Mouse (Mus musculus) urinary bladder, adult 18-20 months (tissue): Measurements from ENCODE around the gene Llcfc1.

ENCODE experiments used
- DNase-seq, 2 experiments: peaks; one replicate each; pipeline ENCODE4 v3.0.0; 2022; ENCODE audit warnings: low spot score in 2 of 2, mixed read lengths in 2 of 2

Gene Llcfc1

GRCm38 (mm10) chr6:41684131-41684530, at the start of gene Llcfc1:
Gene Llcfc1 (plus strand): TSS chr6:41684431.
- DNase-seq, result no peak

- DNase-seq, result no peak
These were observed 49.0 kb upstream of the Llcfc1 start for GRCm38 (mm10) chr6:41635211-41635610.

- DNase-seq, result peak in 1 of 2 experiments; percentile 9
These were observed 48.1 kb upstream of the Llcfc1 start, which contains the start of gene Trpv6 for GRCm38 (mm10) chr6:41636178-41636577. Gene Trpv6 (minus strand): TSS chr6:41636405.

DNA sequence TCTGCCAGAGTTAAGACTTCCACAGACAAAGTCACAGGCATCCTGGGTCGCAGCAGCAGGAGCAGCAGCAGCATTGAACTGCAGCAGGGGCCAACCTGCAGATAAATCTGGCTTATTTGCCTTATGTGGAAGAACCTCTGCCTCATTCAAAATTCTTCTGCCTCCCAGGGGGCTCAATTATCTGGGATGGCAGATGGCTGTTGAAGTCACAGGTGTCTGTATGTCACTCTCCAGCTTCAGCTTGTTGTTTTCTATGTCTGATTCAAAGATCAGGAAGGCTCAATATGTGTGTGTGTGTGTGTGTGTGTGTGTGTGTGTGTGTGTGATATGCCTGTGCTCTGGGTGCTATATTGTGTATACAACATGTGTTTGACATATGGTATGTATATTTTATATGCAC, 46.8 kb upstream of the Llcfc1 start:
- no peak for DNase-seq

DNA sequence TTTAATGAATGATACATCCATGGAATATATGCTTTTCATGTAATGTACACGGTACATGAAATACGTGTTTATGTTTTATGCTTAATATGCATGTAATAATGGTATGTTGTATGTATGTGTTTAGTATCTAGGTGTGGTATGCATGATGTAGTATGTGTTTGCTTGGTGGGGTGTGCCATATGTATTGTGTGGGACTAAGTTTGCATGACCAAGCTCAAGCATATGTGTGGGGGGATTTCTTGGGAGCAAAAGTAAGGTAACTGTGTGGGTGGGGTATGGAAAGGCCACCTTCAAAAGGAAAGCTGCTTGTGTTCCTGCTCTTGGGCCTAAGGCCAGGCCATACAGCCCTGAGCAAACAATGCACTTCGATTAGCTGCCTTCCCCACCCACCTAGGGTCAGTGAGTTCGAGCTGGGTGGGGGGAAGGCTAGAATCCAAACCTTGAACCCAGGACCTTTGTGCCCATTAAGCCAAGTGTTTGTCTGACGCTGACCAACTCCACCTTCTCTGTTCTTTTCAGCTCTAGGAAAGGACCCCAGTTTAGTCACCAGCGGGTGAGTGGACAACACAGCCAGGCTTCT, 46.2 kb upstream of the Llcfc1 start:
- no peak for DNase-seq

GRCm38 (mm10) chr6:41640449-41640848, 43.8 kb upstream of the Llcfc1 start:
- no peak for DNase-seq

- DNase-seq, result no peak
These were observed 42.9 kb upstream of the Llcfc1 start for GRCm38 (mm10) chr6:41641173-41641866.

- no peak for DNase-seq
These were observed 41.5 kb upstream of the Llcfc1 start for GRCm38 (mm10) chr6:41642765-41643164.

DNA sequence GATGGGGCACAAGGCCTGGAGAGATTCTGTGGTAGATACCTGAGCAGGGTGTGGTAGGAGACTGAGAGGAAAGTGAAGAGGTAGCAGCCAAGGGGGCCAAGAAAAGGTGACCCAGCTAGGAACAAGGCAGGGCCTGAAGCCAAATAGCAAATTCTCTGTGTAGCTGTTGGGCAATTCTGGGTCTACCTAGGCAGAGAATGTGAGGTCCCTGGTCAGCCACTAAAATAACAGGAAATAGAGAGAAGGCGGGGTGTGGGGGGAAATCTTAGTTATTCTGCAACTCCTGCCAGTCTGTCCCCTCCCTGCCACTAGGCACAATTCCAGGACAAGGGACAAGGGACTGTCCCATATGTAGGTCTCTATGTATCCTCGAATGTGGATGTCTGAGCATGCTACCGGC, 41.0 kb upstream of the Llcfc1 start:
- no peak for DNase-seq

DNA sequence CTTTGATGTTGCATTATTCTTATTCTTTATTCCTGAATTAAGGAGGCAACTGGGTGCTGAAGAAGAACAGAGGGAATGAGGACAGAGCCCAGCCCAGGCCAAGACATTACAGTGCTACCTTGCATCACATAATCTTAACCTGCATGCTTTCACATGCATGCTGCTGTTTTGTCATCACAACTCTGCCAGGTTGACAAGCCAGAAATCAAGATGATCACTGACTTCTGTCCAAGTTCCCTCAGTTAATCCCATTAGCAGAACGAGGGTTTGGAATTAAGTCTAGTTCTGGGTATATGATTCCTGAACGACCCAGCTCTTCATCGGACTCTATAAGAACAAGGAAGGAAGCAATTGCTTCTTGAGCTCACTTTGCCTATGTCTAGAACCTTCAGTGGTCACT, 38.0 kb upstream of the Llcfc1 start:
- DNase-seq, result no peak

- DNase-seq, result no peak
These were observed 37.6 kb upstream of the Llcfc1 start for GRCm38 (mm10) chr6:41646672-41647071.

- no peak for DNase-seq
These were observed 31.1 kb upstream of the Llcfc1 start for GRCm38 (mm10) chr6:41653173-41653572.

DNA sequence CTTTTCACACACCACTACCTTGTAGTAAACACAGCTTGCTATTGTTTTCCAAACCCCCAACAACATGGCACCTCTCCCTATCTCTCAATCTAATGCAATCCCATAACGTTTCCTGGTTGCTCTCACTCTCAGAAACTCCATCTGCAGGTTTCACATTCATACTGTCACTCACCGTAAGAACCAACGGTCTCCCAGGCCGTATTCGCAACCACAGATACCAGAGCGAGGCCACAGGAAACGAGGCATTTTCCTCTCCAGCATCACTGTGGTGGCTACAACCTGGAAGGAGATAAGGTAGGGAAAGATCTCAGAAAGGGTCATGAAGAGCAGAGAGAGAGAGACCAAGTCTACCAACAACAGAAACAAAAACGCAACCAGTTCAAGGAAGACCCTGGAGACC, 29.6 kb upstream of the Llcfc1 start:
- no peak for DNase-seq

DNA sequence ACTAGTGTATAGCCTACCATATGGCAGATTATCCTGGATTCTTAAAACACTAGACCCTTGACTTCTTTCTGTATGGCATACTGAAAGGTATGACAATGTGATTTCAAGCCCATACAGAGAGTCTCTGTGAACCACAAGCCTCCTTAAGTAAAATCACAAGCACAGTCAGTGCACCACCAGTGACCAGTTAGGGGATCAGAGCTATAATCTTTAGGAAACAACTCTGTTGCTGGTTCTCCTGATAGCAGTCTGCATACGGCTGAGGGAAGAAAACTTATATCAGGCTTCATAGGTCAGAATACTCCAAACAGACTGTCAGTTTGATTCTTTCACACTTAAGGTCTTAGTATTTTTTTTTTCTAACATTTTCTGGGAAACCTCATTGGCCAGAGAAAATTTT, 25.7 kb upstream of the Llcfc1 start:
- no peak for DNase-seq

GRCm38 (mm10) chr6:41662320-41662719, 21.9 kb upstream of the Llcfc1 start:
- DNase-seq, result no peak

DNA sequence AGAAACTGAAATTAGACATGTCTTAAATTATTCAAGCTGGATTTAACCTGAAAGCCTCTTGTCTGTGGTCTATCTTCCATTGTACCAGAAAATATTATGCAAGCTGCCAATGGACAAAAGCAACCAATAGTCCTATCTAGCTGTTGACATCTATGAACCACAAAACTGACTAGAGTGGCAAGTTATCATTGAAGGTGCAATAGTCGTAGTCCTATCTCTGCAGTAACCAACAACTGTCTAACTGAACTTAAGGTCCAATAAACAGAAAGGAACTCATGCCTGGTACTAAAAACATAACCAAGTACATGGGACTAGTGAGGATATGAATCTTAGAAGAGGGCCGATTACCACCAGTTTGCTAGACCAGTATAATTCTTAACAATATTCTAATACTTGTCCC, 7.7 kb upstream of the Llcfc1 start:
- no peak for DNase-seq

DNA sequence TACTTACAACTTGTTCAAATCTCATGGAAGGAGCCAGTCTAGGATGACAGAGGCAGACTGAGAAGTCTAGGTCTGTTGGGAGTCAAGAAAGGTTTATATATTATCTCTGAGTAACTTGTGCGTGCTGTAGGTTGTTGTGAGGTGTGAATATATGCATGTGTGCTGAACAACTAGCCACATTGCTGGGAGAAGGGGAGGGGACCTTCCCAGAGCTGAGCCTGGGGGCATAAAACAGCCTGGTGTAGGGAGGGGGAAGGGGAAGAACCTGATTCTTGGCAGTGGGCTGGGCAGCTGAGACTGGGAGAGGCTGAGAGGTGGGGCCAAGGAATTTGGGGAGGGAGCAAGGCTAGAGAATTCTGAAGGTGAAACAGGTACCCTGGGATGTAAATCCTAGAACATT, 3.6 kb upstream of the Llcfc1 start, which contains the start of gene Trpv5:
TSS of gene Trpv5 (minus strand) at position 101 of the 400 bp plus-strand sequence.
- no peak for DNase-seq

DNA sequence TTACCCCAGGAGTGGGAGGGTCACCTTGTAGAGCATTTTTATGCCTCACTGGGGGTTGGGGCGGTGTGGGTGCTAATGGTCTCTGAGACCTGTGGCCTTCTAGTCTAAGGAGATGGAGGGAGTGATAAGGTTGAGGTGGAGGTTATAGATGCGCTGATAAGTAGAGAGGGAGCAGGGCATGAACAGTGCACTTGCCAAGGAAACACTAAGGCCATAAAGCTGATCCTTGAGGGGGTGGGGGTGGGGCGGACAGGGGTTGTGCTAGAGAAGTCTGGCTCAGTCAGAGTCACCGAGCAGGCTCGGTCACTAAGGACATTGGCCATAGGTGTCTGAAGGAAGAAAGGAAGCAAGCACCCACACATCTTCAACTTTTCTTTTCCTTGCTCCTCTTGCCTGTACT, 2.6 kb upstream of the Llcfc1 start:
- DNase-seq, result no peak

DNA sequence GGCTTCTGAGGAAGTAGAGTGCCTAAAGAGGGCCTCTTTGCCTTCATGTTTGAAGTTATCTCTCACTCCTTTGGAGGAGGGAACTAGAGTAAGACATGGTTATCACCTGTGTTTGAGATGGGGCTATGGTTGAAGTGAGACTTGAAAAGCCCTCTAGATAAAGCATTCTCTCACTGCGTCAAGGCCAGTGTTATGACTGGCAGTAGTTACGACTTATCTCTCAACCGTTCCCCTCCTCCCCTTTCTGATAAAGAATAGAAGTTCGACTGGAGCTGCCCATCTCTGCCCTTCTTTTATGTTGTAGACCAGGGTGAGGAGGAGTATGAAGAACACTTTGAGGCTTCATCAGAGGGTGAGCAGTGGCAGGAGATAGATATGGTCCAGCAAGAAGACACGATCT, 680 bp downstream of the Llcfc1 start:
- DNase-seq, result no peak

DNA sequence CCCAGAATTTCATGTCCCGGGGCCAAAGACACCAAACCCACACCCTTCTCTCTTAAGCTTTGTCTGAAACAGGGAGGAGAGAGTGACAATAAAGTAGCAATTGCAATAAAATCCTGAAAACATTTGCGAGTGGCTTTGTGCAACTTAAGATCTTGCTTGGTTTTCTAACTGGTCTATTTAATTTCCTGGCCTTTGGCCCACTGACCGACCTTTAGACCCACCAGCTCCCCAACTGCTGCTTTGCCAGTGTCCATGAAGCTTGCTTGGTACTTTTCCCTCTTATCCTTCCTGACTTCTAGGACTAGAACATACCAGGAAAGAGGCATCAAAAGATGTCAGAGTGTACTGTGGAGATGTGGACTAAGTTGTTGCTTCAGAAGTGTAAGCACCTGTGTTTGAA, 1.4 kb downstream of the Llcfc1 start:
- DNase-seq, result no peak

DNA sequence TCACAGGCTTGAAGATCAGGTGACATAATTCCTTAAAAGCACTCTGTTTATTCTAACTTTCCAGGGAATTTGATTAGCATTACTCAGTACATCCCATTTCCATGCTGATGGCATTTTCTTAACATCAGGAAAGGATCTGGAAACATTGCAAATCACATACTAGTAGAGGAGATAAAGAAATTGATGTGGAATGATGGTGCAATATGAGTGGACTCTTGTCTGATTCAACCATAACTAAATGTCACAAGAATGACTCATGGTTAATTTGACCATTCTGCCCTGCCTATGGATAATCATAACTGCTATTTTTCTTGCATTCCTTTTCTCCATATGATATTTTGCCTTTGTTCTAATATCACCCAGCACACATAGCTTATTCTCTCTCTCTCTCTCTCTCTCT, 8.0 kb downstream of the Llcfc1 start:
- no peak for DNase-seq

- no peak for DNase-seq
These were observed 10.2 kb downstream of the Llcfc1 start for GRCm38 (mm10) chr6:41694407-41694806.

- no peak for DNase-seq
These were observed 17.0 kb downstream of the Llcfc1 start for GRCm38 (mm10) chr6:41701245-41701644.

DNA sequence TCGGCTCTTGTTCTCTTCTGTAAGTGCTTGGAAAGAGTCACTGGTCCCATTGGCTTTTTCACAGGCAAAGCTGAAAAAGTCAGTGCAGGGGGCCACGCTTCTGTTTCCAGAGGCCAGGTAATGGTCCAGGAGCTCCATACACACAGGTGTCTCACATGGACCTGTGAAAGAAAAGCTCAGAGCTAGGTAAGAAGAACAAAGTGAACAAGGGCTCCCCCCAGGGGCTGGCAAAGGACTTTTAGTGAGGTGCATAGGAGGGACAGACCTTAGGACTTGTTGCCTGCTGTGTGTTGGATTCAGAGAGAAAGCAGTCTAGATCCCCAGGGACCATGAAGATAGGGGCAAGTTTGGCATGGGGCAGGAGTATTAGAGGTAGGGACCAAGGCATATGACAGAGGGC, 18.7 kb downstream of the Llcfc1 start:
- DNase-seq, result peak in 1 of 2 experiments; percentile 16
